Mouse (Mus musculus): ENCODE measurements around the gene Cit.

Cit gene

GRCm38 (mm10) chr5:116052171-116052570 lies 207.1 kb downstream of the Cit start:
- DNase-seq: no peak

- no peak for DNase-seq
Observed at GRCm38 (mm10) chr5:116052826-116053225, 207.7 kb downstream of the Cit start.

All from thymus, postnatal 4 days (tissue).